Mouse (Mus musculus): ENCODE measurements around the gene Tmco1. TPM values are rescaled to one million over a fixed set of nuclear protein-coding genes. Genes with fewer than 3 reads are reported as not detected.

The Tmco1 gene
- total and polyA plus RNA-seq, 3 experiments: 110 to 128 TPM; not detected in 1

- H3K9me3 ChIP-seq (replicated peaks; ENCODE audit: insufficient read depth, low read length): no peaks in the 10 kb centered on the region
- peaks cover 0 to 9% of the 10 kb centered on the region in 2 experiments; a peak in 2 of 4 replicates for H3K36me3 ChIP-seq (ENCODE audit: control insufficient read depth in 1 of 2, insufficient read depth in 2 of 2, low read length in 2 of 2)
- TF ChIP-seq GATA1 (IDR thresholded peaks at IDR 0.05; ENCODE audit: low read depth, low read length) (no peak), ZKSCAN1 (IDR thresholded peaks at IDR 0.05; ENCODE audit: low read depth, low read length) (no peak), UBTF (IDR thresholded peaks at IDR 0.05; ENCODE audit: borderline replicate concordance, insufficient read depth, low read depth, low read length) (no peak), POLR2A (IDR thresholded peaks at IDR 0.05; ENCODE audit: control insufficient read depth in 1 of 2, insufficient read depth in 1 of 2, low read depth in 1 of 2, low read length in 2 of 2, poor library complexity in 1 of 2) (no peak), MAFK (IDR thresholded peaks at IDR 0.05; ENCODE audit: borderline replicate concordance, low read depth, low read length) (no peak), ELF1 (IDR thresholded peaks at IDR 0.05; ENCODE audit: low read depth, low read length) (no peak), TBP (IDR thresholded peaks at IDR 0.05; ENCODE audit: low read depth, low read length) (no peak), CHD1 (IDR thresholded peaks at IDR 0.05; ENCODE audit: low read depth, low read length) (no peak), E2F4 (IDR thresholded peaks at IDR 0.05; ENCODE audit: borderline replicate concordance, low read depth, low read length) (no peak)
- H3K4me3 ChIP-seq (ENCODE audit: control insufficient read depth in 1 of 2, insufficient read depth in 1 of 2, low read depth in 2 of 2, low read length in 2 of 2): no peak overlapping the region
- H3K4me1 ChIP-seq (ENCODE audit: control insufficient read depth in 1 of 2, insufficient read depth in 2 of 2, low read length in 2 of 2): peaks cover 6 to 16% of the 10 kb centered on the region in 2 experiments; a peak in 3 of 4 replicates
- no peak overlapping the region for H3K27ac ChIP-seq (ENCODE audit: control insufficient read depth, low read depth, low read length)
- H3K79me2 ChIP-seq (ENCODE audit: control insufficient read depth, insufficient read depth, low read length, poor library complexity): no peaks in the 10 kb centered on the region
- H3K9ac ChIP-seq (ENCODE audit: control insufficient read depth, low read depth, low read length, poor library complexity, severe bottlenecking): no peak overlapping the region
- no peak for DNase-seq (ENCODE audit: low read depth, low spot score)
- H3K27me3 ChIP-seq (ENCODE audit: control insufficient read depth in 1 of 2, insufficient read depth in 2 of 2, low read length in 2 of 2): no peaks in the 10 kb centered on the region
Measured at GRCm38 (mm10) chr1:167292447-167292846, 15.7 kb upstream of the Tmco1 start.

GRCm38 (mm10) chr1:167295679-167296402 is 12.3 kb upstream of the Tmco1 start:
- no peak for TF ChIP-seq ZMIZ1 (IDR thresholded peaks at IDR 0.05; ENCODE audit: low read depth, low read length)
- TF ChIP-seq NRF1 (IDR thresholded peaks at IDR 0.05; ENCODE audit: insufficient read depth, low read depth, low read length, poor library complexity, severe bottlenecking): no peak
- no peak for TF ChIP-seq MAFK (IDR thresholded peaks at IDR 0.05; ENCODE audit: borderline replicate concordance, low read depth, low read length)
- TF ChIP-seq MYC (IDR thresholded peaks at IDR 0.05; ENCODE audit: low read depth, low read length): no peak
- TF ChIP-seq ELF1 (IDR thresholded peaks at IDR 0.05; ENCODE audit: low read depth, low read length): no peak
- no peak for TF ChIP-seq SIN3A (IDR thresholded peaks at IDR 0.05; ENCODE audit: low read length)
- TF ChIP-seq GATA1 (IDR thresholded peaks at IDR 0.05; ENCODE audit: low read depth, low read length): no peak
- no peak for TF ChIP-seq TBP (IDR thresholded peaks at IDR 0.05; ENCODE audit: low read depth, low read length)
- TF ChIP-seq UBTF (IDR thresholded peaks at IDR 0.05; ENCODE audit: borderline replicate concordance, insufficient read depth, low read depth, low read length): no peak
- no peak for TF ChIP-seq NELFE (IDR thresholded peaks at IDR 0.05; ENCODE audit: low read depth, low read length)
- TF ChIP-seq MAX (IDR thresholded peaks at IDR 0.05; ENCODE audit: low read length): no peak
- no peak for TF ChIP-seq RCOR1 (IDR thresholded peaks at IDR 0.05; ENCODE audit: low read depth, low read length)
- TF ChIP-seq MEF2A (IDR thresholded peaks at IDR 0.05; ENCODE audit: extremely low read depth, insufficient replicate concordance, low read depth, low read length, poor library complexity, severe bottlenecking): no peak
- TF ChIP-seq TCF12 (IDR thresholded peaks at IDR 0.05; ENCODE audit: low read depth, low read length): no peak
- TF ChIP-seq MAZ (IDR thresholded peaks at IDR 0.05; ENCODE audit: low read depth, low read length): no peak
- TF ChIP-seq ETS1 (IDR thresholded peaks at IDR 0.05; ENCODE audit: low read depth, low read length): no peak
- TF ChIP-seq CHD2 (IDR thresholded peaks at IDR 0.05; ENCODE audit: low read length): no peak
- TF ChIP-seq MXI1 (IDR thresholded peaks at IDR 0.05; ENCODE audit: low read depth, low read length): no peak
- TF ChIP-seq ZC3H11A (IDR thresholded peaks at IDR 0.05; ENCODE audit: low read depth, low read length): no peak
- no peak for TF ChIP-seq HCFC1 (IDR thresholded peaks at IDR 0.05; ENCODE audit: low read depth, low read length)

More at GRCm38 (mm10) chr1:167295679-167296402, 12.3 kb upstream of the Tmco1 start:
- no peak overlapping the region for H3K27ac ChIP-seq (ENCODE audit: control insufficient read depth, low read depth, low read length)
- no peaks in the 10 kb centered on the region for H3K79me2 ChIP-seq (ENCODE audit: control insufficient read depth, insufficient read depth, low read length, poor library complexity)
- H3K9ac ChIP-seq (ENCODE audit: control insufficient read depth, low read depth, low read length, poor library complexity, severe bottlenecking): no peak overlapping the region
- H3K4me1 ChIP-seq (ENCODE audit: control insufficient read depth in 1 of 2, insufficient read depth in 2 of 2, low read length in 2 of 2): no peaks in the 10 kb centered on the region
- no peak for DNase-seq (ENCODE audit: low read depth, low spot score)
- no peak overlapping the region for H3K4me3 ChIP-seq (ENCODE audit: control insufficient read depth in 1 of 2, insufficient read depth in 1 of 2, low read depth in 2 of 2, low read length in 2 of 2)
- no peaks in the 10 kb centered on the region for H3K27me3 ChIP-seq (ENCODE audit: control insufficient read depth in 1 of 2, insufficient read depth in 2 of 2, low read length in 2 of 2)
- H3K36me3 ChIP-seq (ENCODE audit: control insufficient read depth in 1 of 2, insufficient read depth in 2 of 2, low read length in 2 of 2): no peaks in the 10 kb centered on the region
- no peaks in the 10 kb centered on the region for H3K9me3 ChIP-seq (replicated peaks; ENCODE audit: insufficient read depth, low read length)
